Mouse (Mus musculus) hindbrain, postnatal 0 days (tissue): ENCODE results near the gene Mfap4. TPM values are rescaled to one million over a fixed set of nuclear protein-coding genes. Genes with fewer than 3 reads are reported as not detected.
A peak's percentile ranks its signal among the peaks of the same experiment; 100 is the strongest.

Experiments
- ATAC-seq: fragments of 200-750 bp; cut with Nextera tagmentation; 2 replicates; pipeline ENCODE4 v1.8.0; 2017; ENCODE audit warnings: mild to moderate bottlenecking, moderate TSS enrichment, moderate library complexity
- DNase-seq: peaks from one replicate; pipeline ENCODE4 v3.0.0-alpha.2; 2015; ENCODE audit warnings: low spot score
- H3K27ac ChIP-seq: fragments of 300-500 bp; sonication (generic); 2 replicates; pipeline ENCODE4 v1.5.1; 2014; ENCODE audit warnings: mild to moderate bottlenecking
- H3K27me3 ChIP-seq: fragments of 300-500 bp; sonication (generic); 2 replicates; pipeline ENCODE4 v1.6.1; 2014; ENCODE audit warnings: low read length, mixed read lengths; ENCODE audit not compliant: insufficient read depth
- H3K36me3 ChIP-seq: fragments of 300-500 bp; sonication (generic); 2 replicates; pipeline ENCODE4 v1.6.1; 2014; ENCODE audit warnings: low read length, mixed read lengths; ENCODE audit not compliant: insufficient read depth
- H3K4me1 ChIP-seq: fragments of 300-500 bp; sonication (generic); 2 replicates; pipeline ENCODE4 v1.6.1; 2014; ENCODE audit warnings: antibody characterized with exemption, low read length, mixed read lengths; ENCODE audit not compliant: insufficient read depth
- H3K4me2 ChIP-seq: fragments of 300-500 bp; sonication (generic); 2 replicates; pipeline ENCODE4 v1.6.1; 2014; ENCODE audit warnings: low read depth, mild to moderate bottlenecking, low read length, moderate library complexity, mixed read lengths
- H3K4me3 ChIP-seq: fragments of 300-500 bp; sonication (generic); 2 replicates; pipeline ENCODE4 v1.5.1; 2014; ENCODE audit warnings: low read length
- H3K9ac ChIP-seq: fragments of 300-500 bp; sonication (generic); replicated peaks from 2 replicates; pipeline ENCODE4 v1.6.1; 2014; ENCODE audit warnings: mild to moderate bottlenecking, low read length, moderate library complexity, mixed read lengths
- H3K9me3 ChIP-seq: fragments of 300-500 bp; sonication (generic); 2 replicates; pipeline ENCODE4 v1.6.1; 2016; ENCODE audit warnings: low read length, mixed read lengths
- CTCF ChIP-seq: IDR thresholded peaks from 2 replicates; pipeline ENCODE4 v1.5.1; 2016; ENCODE audit warnings: antibody characterized with exemption, control low read depth, low read depth
- WGBS: fragments of 180-500 bp; shearing (Covaris S2); extraction: QIAGEN DNeasy Blood & Tissue Kit; methylation state at CpG from one replicate; pipeline ENCODE4 v1.1.7; 2014; 5-methylcytosine and 5-hydroxymethylcytosine counted together
- polyA plus RNA-seq: library from polyadenylated mRNA; unstranded; fragments of >200 nt; fragmentation: Nextera tagmentation; extraction: Ambion mirVana; gene quantifications from 2 replicates; pipeline ENCODE4 v1.2.1, GENCODE M21; 2015
- total RNA-seq: library from RNA; depleted of rRNA; stranded (reverse); fragments of >200 nt; gene quantifications from 2 replicates; pipeline ENCODE4 v1.2.3, GENCODE M21; 2014

The Mfap4 gene
- total and polyA plus RNA-seq, 2 experiments from 2014 or later: 43.3 to 68.1 TPM

- 57% methylated on average over 9 of the region's 9 CpGs for WGBS
- peak; percentile 61 for DNase-seq
Observed at GRCm38 (mm10) chr11:61481239-61482090, 3.8 kb upstream of the Mfap4 start.

DNA sequence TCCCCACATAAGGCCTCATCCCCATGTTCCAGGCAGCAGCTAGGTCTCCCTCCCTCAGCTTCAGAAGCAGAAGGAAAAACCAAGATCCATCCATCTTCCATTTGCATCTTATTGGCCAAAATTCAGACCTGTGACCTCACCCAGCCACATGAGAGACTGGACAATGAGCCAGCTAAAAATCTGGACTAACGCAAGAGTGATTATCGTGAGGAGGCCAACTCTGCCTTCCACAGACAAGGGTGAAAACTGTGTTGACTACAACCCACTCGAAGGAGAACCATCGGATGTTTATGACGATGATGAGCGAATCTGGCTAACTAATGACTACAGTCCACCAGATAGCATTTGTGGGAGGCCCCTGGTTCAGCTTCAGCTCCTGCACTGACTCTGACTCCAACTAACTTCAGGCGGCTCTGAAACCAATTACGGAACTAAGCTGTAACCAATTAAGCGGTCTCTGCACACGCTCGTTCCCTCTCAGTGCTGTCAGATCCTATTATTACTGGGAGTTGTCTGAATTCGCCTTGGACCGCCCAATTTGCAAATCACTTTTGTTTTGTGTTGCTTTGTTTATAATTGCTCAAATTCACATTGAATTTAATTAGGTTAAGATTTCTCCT is 1.9 kb upstream of the Mfap4 start:
- H3K4me3 ChIP-seq: no peak overlapping the region
- 60% methylated on average over 13 of the region's 13 CpGs for WGBS
- no peak overlapping the region for H3K4me2 ChIP-seq
- no peak overlapping the region for H3K9ac ChIP-seq
- H3K4me1 ChIP-seq: peaks cover 14% of the 10 kb centered on the region; the same call in 1 of the 2 replicates
- H3K27ac ChIP-seq: no peak overlapping the region
- DNase-seq (peak; percentile 46), ATAC-seq (no peak)
- H3K27me3 ChIP-seq: no peaks in the 10 kb centered on the region
- peaks cover 2% of the 10 kb centered on the region; the same call in 1 of the 2 replicates for H3K36me3 ChIP-seq
- H3K9me3 ChIP-seq: no peaks in the 10 kb centered on the region
- no peak for TF ChIP-seq CTCF

More at GRCm38 (mm10) chr11:61481239-61482090, 3.8 kb upstream of the Mfap4 start:
- H3K4me2 ChIP-seq: no peak overlapping the region
- H3K36me3 ChIP-seq: no peaks in the 10 kb centered on the region
- H3K4me3 ChIP-seq: no peak overlapping the region
- H3K27me3 ChIP-seq: no peaks in the 10 kb centered on the region
- H3K9me3 ChIP-seq: no peaks in the 10 kb centered on the region
- TF ChIP-seq CTCF: no peak
- peak; percentile 27; the same call in 1 of the 2 replicates for ATAC-seq
- no peak overlapping the region for H3K27ac ChIP-seq
- peaks cover 14% of the 10 kb centered on the region; the same call in 1 of the 2 replicates for H3K4me1 ChIP-seq
- H3K9ac ChIP-seq: no peak overlapping the region

- H3K36me3 ChIP-seq: peaks cover 10% of the 10 kb centered on the region
- H3K9me3 ChIP-seq: no peaks in the 10 kb centered on the region
- DNase-seq (peak; percentile 19), ATAC-seq (no peak)
- H3K9ac ChIP-seq: no peak overlapping the region
- no peak overlapping the region for H3K4me3 ChIP-seq
- no peaks in the 10 kb centered on the region for H3K27me3 ChIP-seq
- 11% methylated on average over 10 of the region's 10 CpGs for WGBS
- TF ChIP-seq CTCF: no peak
- H3K27ac ChIP-seq: peak overlapping the region; percentile 75
- peak overlapping the region; percentile 21; the same call in 1 of the 2 replicates for H3K4me2 ChIP-seq
- peaks cover 14% of the 10 kb centered on the region; the same call in 1 of the 2 replicates for H3K4me1 ChIP-seq
Observed at GRCm38 (mm10) chr11:61484256-61484612, 997 bp upstream of the Mfap4 start.

DNA sequence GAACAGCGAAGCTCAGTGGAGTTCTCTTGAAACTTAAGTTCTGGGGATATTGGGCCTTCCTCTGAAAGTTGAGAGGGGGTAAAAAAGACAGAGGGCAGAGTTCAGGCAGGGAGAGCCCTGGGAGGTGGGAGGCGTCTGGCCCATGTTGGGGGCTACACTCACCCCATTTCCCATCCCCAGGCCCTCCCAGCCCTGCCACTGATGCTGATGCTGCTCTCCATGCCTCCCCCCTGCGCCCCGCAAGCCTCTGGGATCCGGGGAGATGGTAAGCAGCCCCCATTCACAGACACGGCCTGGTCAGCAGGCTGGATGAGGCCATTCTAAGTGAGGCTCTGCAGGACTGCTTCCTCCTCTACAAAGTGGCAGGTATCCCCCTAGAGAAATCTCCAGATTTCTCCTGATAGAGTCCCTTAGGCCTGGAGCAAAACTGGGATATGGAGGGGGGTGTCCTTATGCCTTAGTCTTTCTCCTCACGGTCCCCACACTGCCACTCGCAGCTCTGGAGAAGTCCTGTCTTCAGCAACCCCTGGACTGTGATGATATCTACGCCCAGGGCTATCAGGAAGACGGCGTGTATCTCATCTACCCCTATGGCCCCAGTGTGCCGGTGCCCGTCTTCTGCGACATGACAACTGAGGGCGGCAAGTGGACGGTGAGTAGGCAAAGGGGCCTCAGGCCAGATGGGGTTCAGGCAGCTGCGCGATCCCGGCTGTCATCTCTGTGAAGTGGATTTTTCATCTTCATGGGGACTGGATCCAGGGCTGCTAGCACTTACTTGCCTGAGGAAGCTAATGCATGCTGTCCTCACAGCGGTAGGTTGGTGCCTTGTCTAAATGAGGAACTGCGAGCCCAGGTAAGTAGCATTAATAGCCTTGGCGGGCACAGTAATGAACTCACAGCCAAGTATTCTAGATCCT is 568 bp downstream of the Mfap4 start:
- no peak for TF ChIP-seq CTCF
- Histone ChIP-seq H3K4me1 (peaks cover 14% of the 10 kb centered on the region; the same call in 1 of the 2 replicates), H3K27me3 (no peaks in the 10 kb centered on the region), H3K9ac (no peak overlapping the region), H3K36me3 (peaks cover 26% of the 10 kb centered on the region), H3K9me3 (no peaks in the 10 kb centered on the region), H3K27ac (peak overlapping the region; percentile 75; the same call in 1 of the 2 replicates), H3K4me3 (no peak overlapping the region), H3K4me2 (peak overlapping the region; percentile 21; the same call in 1 of the 2 replicates)
- WGBS: 57% methylated on average over 22 of the region's 22 CpGs
- DNase-seq (no peak), ATAC-seq (no peak)

DNA sequence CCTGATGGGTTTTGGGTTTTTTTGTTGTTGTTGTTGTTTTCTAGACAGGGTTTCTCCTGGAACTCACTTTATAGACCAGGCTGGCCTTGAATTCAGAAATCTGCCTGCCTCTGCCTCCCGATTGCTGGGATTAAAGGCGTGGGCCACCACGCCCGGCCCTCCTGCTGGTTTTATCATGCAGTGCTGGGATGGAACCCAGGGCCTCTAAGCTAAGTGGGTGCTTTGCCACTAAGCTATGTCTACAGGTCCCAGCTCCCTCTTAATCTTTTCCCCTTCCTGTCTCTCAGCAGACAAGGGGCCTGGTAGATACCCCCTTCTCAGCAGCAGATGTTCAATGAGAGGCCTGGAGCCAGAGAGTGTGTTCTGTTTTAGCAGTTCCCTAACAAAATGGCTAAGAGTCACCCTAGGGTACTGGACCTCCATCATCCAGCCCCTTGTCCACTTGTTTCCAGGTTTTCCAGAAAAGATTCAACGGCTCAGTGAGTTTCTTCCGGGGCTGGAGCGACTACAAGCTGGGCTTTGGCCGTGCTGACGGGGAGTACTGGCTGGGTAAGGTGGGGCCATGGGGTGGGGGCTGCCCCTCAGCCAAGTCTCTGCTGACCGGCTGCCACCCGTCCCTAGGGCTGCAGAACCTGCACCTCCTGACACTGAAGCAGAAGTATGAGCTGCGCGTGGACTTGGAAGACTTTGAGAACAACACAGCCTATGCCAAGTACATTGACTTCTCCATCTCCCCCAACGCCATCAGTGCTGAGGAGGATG is 1.4 kb downstream of the Mfap4 start:
- Histone ChIP-seq H3K9me3 (no peaks in the 10 kb centered on the region), H3K4me1 (peaks cover 12% of the 10 kb centered on the region; the same call in 1 of the 2 replicates), H3K4me2 (peak overlapping the region; percentile 10; the same call in 1 of the 2 replicates), H3K36me3 (peaks cover 33% of the 10 kb centered on the region), H3K27me3 (no peaks in the 10 kb centered on the region), H3K9ac (no peak overlapping the region), H3K27ac (peak overlapping the region; percentile 75), H3K4me3 (peak overlapping the region; percentile 6; the same call in 1 of the 2 replicates)
- TF ChIP-seq CTCF: no peak
- WGBS: 77% methylated on average over 14 of the region's 14 CpGs
- no peak for ATAC-seq
- DNase-seq: peak; percentile 12
